Mouse (Mus musculus): ENCODE results near the gene Dhx37.

DNA sequence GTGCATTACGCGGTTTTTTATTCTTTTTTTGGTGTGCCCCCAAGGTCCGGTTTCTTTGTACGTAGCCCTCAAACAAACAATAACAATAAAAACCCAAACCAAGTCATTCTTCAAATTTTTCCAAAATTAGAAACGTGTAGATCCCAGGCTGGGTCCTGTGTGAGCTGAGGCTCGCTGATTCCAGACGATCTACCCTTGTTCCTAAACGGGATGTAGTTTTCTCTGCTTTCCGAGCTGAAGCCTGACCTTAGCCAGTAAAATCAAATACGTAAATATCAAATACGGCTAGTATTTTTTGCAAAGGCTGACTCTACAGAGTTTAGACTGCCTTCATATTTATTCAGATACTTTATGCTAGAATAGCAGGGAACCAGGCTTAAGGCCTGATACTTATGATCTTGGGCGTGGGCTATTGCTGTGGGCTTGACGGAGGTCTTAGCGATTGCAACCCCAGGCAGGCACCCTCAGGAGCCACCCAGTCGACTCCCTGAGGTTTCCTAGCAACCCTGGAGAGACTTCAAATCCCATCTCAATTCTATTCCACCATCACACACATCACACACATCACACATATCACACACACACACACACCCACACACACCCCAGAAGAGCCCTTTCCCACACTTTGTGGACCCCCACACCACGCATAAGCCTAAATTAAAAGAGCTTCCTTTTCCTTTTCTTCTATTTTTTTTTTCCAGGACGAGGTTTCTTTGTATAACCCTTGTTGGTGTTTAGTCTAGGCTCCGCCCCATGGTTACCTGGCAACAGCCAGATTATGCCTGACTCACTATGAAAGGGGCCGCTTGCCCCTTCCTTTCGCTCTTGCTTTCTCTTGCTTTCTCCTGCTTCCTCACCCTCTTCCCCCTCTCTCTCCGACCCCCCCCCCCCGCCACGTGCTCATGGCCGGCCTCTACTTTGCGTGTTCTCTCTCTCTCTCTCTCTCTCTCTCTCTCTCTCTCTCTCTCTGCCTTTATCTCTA, 40.0 kb downstream of the Dhx37 start:
- TF ChIP-seq CTCF (IDR thresholded peaks at IDR 0.05; ENCODE audit: control insufficient read depth, insufficient read depth, insufficient replicate concordance, low read depth, low read length): no peak
- no peak for TF ChIP-seq POLR2A (IDR thresholded peaks at IDR 0.05; ENCODE audit: control insufficient read depth, low read depth, low read length)

Data from testis, adult 2 months (tissue).